In the genomic region with DNA sequence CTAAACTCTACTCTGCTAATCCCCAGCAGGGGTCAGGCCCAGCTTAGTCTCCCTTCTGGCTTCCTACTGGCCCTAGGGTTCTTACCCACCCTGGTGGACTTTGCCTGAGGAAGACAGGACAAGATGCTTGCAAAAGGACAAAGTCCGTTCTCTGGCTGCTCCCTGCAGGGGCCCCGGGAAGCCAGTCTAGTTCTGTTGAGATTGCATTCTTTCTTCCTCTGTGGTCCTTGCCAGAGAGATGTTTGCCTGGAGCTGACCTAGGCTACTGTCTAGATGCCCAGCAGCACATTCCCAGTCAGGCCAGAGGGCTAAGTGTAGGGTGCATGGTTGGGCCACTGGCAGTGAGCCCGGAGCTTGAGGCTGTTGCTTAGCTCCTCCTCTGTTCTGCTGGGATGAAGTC, we compare ENCODE assay signal across 12 mouse cellular contexts. TPM values are rescaled to one million over a fixed set of nuclear protein-coding genes. Genes with fewer than 3 reads are reported as not detected.
DNase-seq lines count a peak whose midpoint lies in the region; ATAC-seq lines count a peak whose summit lies in the region.
"Had no signal": no experiment of that assay in that cellular context is flagged by ENCODE, and none has a peak within 500 bp of the region (broad histone marks: within the 10 kb centered on the region; RNA-seq: fewer than 3 reads in every experiment).

No protein-coding gene starts in this region.

- no peak overlapping the region for H3K27ac ChIP-seq in kidney, embryonic 14.5 days (ENCODE audit: low read depth, low read length)
- H3K27ac ChIP-seq in hindbrain, embryonic 12.5 days: no peak overlapping the region
- H3K27ac ChIP-seq: hindbrain, embryonic 10.5 days; neural tube, embryonic 12.5 days had no signal

- no peak overlapping the region for H3K4me3 ChIP-seq in kidney, embryonic 14.5 days (ENCODE audit: low read length)
- no peak overlapping the region for H3K4me3 ChIP-seq in hindbrain, embryonic 12.5 days
- H3K4me3 ChIP-seq: hindbrain, embryonic 10.5 days; megakaryocyte, embryonic 14.5 days; neural tube, embryonic 12.5 days had no signal

- no peaks in the 10 kb centered on the region for H3K27me3 ChIP-seq in kidney, embryonic 14.5 days (ENCODE audit: control insufficient read depth, insufficient read depth, low read length)
- H3K27me3 ChIP-seq in hindbrain, embryonic 12.5 days: no peaks in the 10 kb centered on the region
- H3K27me3 ChIP-seq: CH12.LX; megakaryocyte, embryonic 14.5 days; neural tube, embryonic 12.5 days had no signal

- no peak overlapping the region for H3K4me2 ChIP-seq in kidney, embryonic 14.5 days (replicated peaks; ENCODE audit: low read depth, low read length)
- H3K4me2 ChIP-seq in hindbrain, embryonic 12.5 days (replicated peaks): no peak overlapping the region
- H3K4me2 ChIP-seq: neural tube, embryonic 12.5 days had no signal

- peak; percentile 94 for DNase-seq in kidney, adult 11 months
- peak; percentile 47 for DNase-seq in Muller cell, postnatal 12 days (ENCODE audit: inconsistent ontology term)
- peak; percentile 7 for DNase-seq in fibroblast of lung, adult 2 months (ENCODE audit: low read depth)
- DNase-seq in kidney, postnatal 36 days: peak; percentile 90 to 92
- no peak for DNase-seq in right cerebral cortex, postnatal 4 days

- H3K4me1 ChIP-seq in kidney, embryonic 14.5 days (ENCODE audit: control insufficient read depth, insufficient read depth, low read length): no peaks in the 10 kb centered on the region
- no peaks in the 10 kb centered on the region for H3K4me1 ChIP-seq in hindbrain, embryonic 12.5 days
- H3K4me1 ChIP-seq: hindbrain, embryonic 10.5 days; neural tube, embryonic 12.5 days had no signal

- 83% methylated on average over 3 of the region's 3 CpGs for WGBS in kidney, embryonic 14.5 days
- WGBS in hindbrain, embryonic 12.5 days: 81% methylated on average over 3 of the region's 3 CpGs

- ATAC-seq in kidney, embryonic 14.5 days (ENCODE audit: low FRiP score, low TSS enrichment): no peak
- ATAC-seq in megakaryocyte progenitor cell, adult 5-6 weeks (replicated peaks; ENCODE audit: poor library complexity): no peak
- no peak for ATAC-seq in hindbrain, embryonic 12.5 days (ENCODE audit: low FRiP score)

- no peak overlapping the region for H3K9ac ChIP-seq in kidney, embryonic 14.5 days (ENCODE audit: low read depth, low read length)
- no peak overlapping the region for H3K9ac ChIP-seq in hindbrain, embryonic 12.5 days
- H3K9ac ChIP-seq: neural tube, embryonic 12.5 days had no signal

- no peaks in the 10 kb centered on the region for H3K9me3 ChIP-seq in kidney, embryonic 14.5 days (ENCODE audit: control insufficient read depth, low read length)
- no peaks in the 10 kb centered on the region for H3K9me3 ChIP-seq in hindbrain, embryonic 12.5 days (replicated peaks)
- H3K9me3 ChIP-seq: hindbrain, embryonic 10.5 days; megakaryocyte, embryonic 14.5 days; neural tube, embryonic 12.5 days had no signal

- peaks cover 89% of the 10 kb centered on the region for H3K36me3 ChIP-seq in kidney, embryonic 14.5 days (ENCODE audit: control insufficient read depth, insufficient read depth, low read length)
- H3K36me3 ChIP-seq in hindbrain, embryonic 12.5 days: peaks cover 89% of the 10 kb centered on the region

RNA-seq across cellular contexts. Expression of gene Nudt16l1, which starts 6.1 kb away (rescaled TPM):
- 153 and 160 TPM in 2 replicates for polyA plus RNA-seq in kidney, embryonic 14.5 days (2014; fragmentation: Nextera tagmentation; extraction: Ambion mirVana)
- total RNA-seq in megakaryocyte progenitor cell, adult 5-6 weeks (2015): 25.2 and 30.1 TPM in 2 replicates
- 18.9 and 19.3 TPM in 2 replicates for total RNA-seq in megakaryocyte progenitor cell, adult 5-6 weeks (2017)
- polyA plus RNA-seq in hindbrain, embryonic 12.5 days (2016; fragmentation: Nextera tagmentation; extraction: Ambion mirVana): 121 and 134 TPM in 2 replicates

RNA-seq across cellular contexts. Expression of gene Anks3, which starts 31.6 kb away (rescaled TPM):
- polyA plus RNA-seq in kidney, embryonic 14.5 days (2014; fragmentation: Nextera tagmentation; extraction: Ambion mirVana): 45.6 and 61.3 TPM in 2 replicates
- total RNA-seq in megakaryocyte progenitor cell, adult 5-6 weeks (2015): 16.2 and 18.5 TPM in 2 replicates
- total RNA-seq in megakaryocyte progenitor cell, adult 5-6 weeks (2017): 18.2 and 24.9 TPM in 2 replicates
- 66.7 and 68.0 TPM in 2 replicates for polyA plus RNA-seq in hindbrain, embryonic 12.5 days (2016; fragmentation: Nextera tagmentation; extraction: Ambion mirVana)

RNA-seq across cellular contexts. Expression of gene Mgrn1, which starts 46.4 kb away (rescaled TPM):
- 54.0 and 89.2 TPM in 2 replicates for polyA plus RNA-seq in kidney, embryonic 14.5 days (2014; fragmentation: Nextera tagmentation; extraction: Ambion mirVana)
- 20.5 and 23.2 TPM in 2 replicates for total RNA-seq in megakaryocyte progenitor cell, adult 5-6 weeks (2015)
- total RNA-seq in megakaryocyte progenitor cell, adult 5-6 weeks (2017): 12.6 and 18.2 TPM in 2 replicates
- 91.1 and 94.0 TPM in 2 replicates for polyA plus RNA-seq in hindbrain, embryonic 12.5 days (2016; fragmentation: Nextera tagmentation; extraction: Ambion mirVana)

RNA-seq across cellular contexts. Expression of gene Ubald1, which starts 52.3 kb away (rescaled TPM):
- polyA plus RNA-seq in kidney, embryonic 14.5 days (2014; fragmentation: Nextera tagmentation; extraction: Ambion mirVana): 37.2 and 39.7 TPM in 2 replicates
- 36.5 and 38.4 TPM in 2 replicates for total RNA-seq in megakaryocyte progenitor cell, adult 5-6 weeks (2015)
- total RNA-seq in megakaryocyte progenitor cell, adult 5-6 weeks (2017): 16.3 and 16.5 TPM in 2 replicates
- polyA plus RNA-seq in hindbrain, embryonic 12.5 days (2016; fragmentation: Nextera tagmentation; extraction: Ambion mirVana): 38.8 and 40.6 TPM in 2 replicates
